Mouse (Mus musculus) urinary bladder, adult 18-20 months (tissue): ENCODE data around the gene Fam166a.
A peak's percentile ranks its signal among the peaks of the same experiment; 100 is the strongest.

ENCODE experiments used
- DNase-seq, 2 experiments: peaks; one replicate each; pipeline ENCODE4 v3.0.0; 2022; ENCODE audit warnings: low spot score in 2 of 2, mixed read lengths in 2 of 2

Fam166a gene

DNA sequence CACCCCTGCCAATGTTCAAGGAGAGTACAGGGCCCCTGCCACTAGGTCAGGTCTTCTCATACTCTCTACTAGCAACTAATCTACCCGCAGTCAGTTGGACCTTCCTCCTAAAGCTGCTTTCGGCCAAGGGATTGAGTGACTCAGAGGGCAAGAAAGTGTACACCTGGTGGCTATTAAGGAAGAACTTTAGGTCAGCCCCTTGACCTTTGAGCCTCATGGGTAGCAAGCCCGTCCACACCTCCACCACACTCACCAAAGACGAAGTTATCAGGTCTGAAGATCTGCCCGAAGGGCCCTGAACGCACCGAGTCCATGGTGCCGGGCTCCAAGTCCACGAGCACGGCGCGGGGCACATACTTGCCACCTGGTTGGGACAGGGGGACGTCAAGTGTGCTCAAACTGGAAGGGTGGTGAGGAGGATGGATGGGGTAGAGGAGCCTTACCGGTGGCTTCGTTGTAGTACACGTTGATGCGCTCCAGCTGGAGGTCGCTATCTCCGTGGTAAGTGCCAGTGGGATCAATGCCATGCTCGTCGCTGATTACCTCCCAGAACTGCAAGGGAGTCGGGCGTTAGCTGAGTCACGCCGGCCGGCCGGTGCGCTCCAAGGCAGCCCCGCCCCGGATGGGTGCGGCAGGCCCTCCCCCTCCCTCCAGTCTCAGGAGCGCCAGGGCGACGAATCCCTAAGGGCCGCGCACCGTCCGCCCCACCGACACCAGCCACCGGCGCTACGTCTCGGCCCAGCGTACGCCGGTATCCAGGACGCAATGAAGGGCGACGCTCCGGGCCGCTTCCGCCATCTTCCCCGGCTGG lies 5.3 kb downstream of the Fam166a start:
- peak; percentile 75 to 88 for DNase-seq

DNA sequence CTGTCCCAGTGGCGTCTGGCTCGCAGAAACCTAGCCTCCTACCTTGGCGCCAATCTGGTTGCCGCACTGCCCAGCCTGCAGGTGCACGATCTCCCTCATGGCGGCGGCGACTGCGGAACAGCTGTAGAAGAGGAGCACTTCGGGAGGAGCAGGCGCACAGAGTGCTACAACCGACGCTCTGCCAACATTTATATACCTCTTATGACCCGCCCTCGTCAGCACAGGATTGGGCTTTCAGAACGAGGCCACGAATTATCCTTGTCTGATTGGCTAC lies 5.9 kb downstream of the Fam166a start, which contains the start of gene Tubb4b:
Gene Tubb4b (minus strand): TSS at position 211 of the 274 bp plus-strand sequence.
- peak in 1 of 2 experiments; percentile 90 for DNase-seq

DNA sequence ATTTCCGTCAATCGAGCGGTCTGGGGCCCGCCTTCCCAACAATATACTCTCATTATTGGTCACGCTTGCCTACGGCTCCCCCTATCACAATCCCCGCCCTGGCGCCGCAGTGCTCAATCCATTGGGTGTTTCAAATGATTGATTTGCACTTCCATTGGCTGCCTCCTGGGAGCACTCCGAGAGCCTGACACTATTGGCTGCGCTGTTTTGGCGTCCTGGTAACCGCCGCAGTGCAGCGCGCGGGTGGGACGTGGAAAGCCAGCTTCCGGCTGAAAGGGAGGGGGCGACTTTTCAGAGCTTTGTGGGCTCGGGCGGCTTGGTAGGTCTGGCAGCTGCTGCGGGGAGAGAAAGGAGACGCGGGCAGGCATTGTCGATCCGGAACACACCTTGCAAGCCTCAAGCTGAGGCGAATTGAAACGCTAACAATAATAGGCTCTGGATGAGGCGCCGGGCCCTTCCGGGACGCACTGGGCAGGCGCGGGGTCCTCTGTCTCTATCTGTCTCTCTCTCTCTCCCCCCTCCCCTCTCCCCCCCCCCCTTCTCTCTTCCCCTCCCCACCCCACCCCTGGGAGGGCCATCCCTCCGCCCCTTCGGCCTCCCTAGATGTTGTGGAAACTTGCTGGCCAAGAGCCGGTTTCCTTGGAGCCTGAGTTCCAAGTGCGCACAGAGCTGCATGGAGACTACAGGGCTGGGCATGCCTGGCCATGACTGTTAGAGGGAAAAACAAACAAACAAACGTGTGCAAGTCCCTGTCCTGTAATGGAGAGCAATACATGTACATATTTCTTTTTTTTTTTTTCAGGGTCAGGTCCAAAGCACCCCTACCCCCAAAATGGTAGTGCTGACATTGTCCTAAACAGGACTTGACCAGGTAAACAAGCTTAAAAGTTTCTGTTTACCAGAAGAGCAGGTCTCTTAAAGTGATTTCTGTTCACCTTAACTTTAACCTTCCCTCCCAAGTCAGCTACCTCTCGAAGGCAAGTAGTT lies 6.5 kb downstream of the Fam166a start:
- DNase-seq: peak in 1 of 2 experiments; percentile 98

DNA sequence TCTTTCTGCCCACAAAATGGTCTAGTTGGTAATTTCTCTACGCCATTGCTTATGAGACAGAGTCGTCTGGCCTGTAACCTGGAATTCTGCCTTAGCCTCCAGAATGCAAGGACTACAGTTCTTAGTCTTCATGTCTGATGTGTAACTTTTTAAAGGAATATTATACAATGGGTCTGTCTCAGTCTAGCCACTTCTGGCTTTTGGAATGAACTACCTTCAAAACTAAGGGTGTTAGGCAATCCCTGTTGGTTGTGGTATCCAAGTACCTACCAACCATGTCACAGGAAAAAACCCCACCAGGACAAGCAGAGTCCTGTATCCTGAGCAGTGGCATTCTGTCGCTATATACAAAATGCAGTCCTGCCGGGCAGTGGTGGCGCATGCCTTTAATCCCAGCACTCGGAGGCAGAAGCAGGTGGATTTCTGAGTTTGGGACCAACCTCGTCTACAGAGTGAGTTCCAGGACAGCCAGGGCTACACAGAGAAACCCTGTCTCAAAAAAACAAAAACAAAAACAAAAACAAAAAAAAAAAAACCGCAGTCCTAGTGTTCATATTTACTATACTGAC lies 7.3 kb downstream of the Fam166a start:
- no peak for DNase-seq

DNA sequence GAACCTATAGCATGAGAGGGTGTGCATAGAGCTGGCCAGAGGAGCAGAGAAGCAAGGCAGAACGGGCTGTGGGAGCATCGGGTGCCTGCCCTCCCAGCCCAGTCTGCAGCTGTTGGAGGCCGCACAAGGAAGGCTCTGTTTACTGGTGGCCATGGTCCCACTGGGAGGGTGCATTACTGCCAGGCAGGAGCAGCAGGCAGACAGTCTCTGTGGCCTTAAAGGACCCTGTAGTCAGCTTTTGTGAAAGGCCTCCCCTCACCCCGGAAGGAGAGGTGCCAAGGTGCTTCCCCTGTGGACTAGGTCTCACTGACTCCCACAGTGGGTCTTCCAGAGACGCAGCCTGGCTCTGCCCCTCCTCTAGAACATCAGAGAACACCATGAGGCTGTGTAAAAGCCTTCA lies 8.3 kb downstream of the Fam166a start:
- DNase-seq: no peak

DNA sequence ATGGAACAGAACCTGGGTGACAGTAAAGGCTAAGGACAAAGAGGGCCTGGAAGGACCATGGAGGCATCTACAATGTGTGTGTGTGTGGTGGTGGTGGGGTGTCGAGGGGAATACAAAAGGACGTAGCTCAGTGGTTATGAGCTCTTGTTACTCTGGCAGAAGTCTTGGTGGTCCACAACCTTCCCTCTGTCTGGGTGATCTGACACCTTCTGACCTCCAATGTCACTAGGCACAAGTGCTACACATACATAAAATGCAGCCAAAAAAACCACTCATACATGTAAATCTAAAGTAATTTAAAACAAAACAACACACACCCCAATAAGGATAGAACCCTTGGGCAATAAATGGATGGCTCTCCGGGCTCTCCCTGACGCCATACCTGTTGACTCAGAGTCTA lies 8.9 kb downstream of the Fam166a start:
- no peak for DNase-seq

DNA sequence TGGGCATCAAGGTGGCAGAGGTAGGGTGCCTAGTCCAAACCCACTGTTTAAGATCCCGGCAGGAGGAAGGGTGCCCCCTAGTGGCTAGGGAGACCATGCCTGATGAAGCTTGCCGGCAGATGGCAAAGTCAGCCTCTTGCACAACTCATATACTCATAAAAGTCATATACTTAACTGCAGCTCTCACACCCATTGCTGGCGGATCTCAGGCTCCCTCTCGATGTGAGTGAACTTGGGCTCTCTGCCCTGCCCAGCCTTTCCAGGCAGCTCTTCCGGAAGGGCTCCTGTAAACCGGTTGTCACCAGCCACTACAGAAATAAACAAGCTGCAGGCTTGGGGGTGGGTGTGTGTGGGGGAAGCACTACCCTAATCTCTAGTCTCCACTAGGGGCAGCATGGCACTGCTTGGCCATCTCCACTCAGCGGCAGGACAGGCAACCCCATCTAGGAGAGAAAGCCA lies 9.9 kb downstream of the Fam166a start:
- peak; percentile 73 to 86 for DNase-seq

DNA sequence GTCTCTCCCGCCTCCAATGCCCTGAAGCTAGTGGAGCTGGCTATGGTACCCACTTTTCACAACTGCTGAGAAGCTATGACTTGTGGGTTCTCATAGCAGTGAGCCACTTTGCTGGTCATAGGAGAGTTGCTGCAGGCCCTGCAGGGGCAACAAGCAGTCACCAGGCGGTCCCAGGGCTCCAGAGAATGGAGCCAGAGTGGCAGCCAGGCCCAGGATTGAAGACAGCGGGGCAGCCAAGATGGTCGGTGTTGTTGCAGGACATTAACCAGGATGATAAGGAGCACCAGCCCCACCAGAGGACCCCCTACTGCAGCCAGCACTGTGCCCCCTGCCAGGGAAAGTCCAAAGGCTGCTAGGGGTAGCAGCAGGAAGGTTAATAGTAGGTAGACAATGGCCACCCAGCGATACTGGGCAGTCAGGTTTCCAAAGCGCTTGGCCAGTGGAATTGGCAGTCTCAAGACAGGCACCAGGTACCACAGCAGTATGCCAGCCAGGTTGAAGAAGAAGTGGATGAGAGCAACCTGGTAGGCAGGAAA lies 10.5 kb downstream of the Fam166a start:
- no peak for DNase-seq

DNA sequence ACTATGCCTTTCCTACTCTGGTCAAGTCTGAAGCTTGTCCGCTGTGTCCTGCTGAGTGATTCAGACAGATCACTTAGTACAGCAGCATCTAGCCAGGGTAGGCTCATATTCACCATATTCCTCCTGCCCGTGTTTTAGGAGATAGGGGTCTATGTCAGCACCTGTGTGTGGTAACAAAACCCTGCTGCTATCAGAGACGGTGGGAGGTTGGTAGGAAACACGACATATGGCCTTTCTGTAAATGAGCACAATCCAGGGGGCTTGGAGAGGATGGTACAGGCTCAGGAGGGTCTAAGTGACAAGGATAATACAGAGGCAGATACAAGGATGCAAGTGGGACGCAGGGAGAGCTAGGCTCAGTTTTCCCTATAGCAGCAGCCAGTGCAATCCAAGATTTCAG lies 11.0 kb downstream of the Fam166a start:
- no peak for DNase-seq

DNA sequence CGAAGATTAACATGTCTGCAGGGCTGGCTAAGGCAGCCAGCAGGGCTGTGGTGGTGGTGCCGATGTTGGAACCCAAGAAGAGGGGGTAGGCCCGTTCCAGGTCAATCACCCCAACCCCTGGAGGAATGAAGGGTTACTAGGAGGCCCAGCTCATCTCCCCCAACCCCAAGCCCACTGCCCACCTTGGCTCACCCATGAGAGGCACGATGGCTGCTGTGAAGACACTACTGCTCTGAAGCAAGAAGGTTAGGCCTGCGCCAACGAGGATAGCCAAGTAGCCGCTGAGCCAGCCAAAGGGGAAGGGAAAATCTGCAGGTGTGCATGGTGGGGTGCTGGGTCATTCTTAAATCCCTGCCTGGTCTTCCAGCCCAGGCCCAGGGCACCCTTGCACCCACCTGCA lies 12.0 kb downstream of the Fam166a start:
- no peak for DNase-seq

DNA sequence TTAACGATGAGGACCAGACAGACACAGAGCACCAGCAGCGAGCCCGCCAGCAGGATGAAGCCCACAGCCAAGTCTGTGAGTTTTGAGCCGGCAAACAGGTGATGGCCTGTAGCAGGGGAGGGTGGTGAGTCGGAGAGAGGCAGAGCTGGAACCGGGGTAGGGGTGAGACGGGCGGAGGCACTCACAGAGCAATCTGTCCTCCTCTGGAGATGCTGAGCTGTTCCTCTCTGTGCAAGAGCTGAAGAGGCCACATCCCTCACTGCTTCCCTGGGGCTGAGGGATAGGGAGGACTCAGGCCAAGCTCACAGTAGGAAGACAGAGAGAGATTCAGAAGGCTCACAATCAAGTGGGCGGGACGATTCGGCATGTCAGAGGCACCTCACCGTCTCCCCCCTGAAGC lies 12.5 kb downstream of the Fam166a start:
- DNase-seq: no peak

DNA sequence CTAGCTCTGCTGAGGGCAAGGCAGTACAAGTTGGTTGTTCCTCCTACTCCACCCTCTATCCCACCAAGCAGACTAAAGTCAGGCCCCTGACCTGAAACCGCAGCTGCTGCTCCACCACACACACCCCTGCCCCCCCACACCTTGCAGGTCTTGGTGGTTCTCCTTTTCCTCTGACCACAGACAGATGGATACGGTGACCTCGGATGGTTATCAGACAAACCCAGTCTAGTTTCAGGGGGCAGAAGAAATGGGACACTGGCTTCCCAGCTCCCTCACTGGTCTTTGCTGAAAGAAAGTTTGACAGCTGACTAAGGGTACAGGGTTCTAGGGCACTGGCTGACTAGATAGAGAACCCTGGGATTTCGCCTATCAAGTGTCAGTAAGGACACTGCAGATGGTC lies 14.9 kb downstream of the Fam166a start:
- DNase-seq: no peak

DNA sequence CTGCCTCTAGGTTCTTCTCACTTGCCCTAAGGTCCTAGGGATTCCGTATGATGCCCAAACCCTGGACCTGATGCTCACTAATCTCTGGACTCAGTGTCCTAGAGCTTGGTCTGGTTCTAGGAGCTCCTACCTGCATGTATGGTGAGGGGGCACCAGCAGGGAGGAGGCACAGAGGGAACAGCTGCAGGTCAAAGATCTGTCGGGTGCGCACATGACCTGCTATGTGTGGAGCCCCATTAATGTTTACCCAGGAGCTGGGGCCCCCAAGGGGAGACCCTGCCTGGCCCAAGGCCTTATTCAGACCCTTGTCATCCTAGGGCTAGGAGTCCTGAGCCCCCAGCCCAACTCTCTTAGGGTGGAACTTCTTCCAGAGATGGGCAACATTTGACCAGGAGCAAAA lies 15.5 kb downstream of the Fam166a start, which contains the start of gene Slc34a3:
Gene Slc34a3 (minus strand): TSS at position 315 of the 400 bp plus-strand sequence.
- DNase-seq: no peak

DNA sequence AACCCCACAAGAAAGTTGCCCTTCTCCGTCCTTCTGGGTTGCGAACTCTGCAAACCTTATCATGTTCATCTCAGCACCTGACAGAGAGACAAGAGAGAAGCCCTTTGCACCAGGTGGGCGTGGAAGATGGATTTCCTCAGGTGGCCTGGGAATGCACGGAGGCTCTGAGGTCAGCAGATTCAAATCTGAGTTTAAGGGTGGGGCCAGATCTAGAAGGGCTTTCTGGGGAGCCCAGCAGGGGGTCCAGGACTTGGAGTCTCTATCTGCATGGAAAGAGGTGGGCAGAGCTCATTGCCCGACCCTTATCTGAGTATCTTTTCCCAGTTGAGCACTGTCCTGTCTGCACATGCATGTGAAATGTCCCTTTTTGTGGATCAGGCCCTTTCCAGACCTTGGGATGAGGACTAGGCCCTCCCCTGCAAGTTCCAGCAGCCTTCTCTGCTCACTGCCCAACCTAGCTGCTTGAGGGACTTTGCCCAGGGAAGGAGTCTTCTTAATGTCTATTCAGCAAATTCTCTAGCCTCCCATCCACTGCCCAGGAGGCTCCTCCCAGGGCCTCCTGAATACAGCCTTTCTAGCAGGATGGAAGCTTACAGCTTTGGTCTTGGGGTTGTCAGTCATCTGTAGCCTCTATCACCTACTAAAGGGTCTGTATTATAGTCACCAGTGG lies 16.1 kb downstream of the Fam166a start:
- DNase-seq: no peak

DNA sequence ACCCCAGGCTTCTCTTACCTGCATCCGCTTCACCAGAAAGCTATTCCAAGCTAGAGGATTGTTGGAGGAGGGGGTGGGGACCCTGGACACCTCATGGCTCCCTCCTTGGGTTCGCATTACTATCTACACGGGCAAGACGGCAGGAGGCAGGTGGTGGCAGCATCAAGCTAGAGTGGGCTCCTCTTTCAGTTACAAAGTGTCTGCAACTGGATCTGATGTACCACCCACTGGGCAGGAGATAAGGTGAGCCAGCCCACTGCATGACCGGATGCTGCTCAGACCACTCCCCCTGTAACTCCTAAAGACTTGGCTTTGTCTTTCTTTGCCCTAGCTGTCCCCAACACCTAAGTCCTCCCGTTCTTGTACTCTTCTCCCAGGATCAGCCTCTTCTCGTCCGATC lies 18.1 kb downstream of the Fam166a start, which contains the start of gene Rnf224:
Gene Rnf224 (minus strand): TSS at position 174 of the 400 bp plus-strand sequence.
- DNase-seq: no peak

DNA sequence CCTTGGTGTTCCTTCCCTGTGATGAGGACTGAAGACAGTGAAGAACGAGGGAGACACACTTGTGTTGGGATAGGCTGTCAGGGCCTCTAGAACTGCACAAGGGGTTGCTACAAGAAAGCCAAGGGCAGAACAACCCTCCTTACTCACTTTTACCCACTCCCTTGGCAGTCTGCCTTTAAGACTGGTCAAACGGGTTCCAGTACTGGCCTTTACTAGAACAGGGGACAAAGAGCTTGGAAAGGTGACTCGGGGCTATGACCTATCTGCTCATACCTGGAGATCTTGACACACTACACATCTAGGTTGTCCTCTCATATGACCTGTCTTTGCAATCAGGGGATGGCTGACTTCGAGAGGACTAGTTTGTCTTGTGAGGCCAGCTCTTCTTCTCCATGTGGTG lies 19.0 kb downstream of the Fam166a start:
- DNase-seq: peak; percentile 64 to 75

DNA sequence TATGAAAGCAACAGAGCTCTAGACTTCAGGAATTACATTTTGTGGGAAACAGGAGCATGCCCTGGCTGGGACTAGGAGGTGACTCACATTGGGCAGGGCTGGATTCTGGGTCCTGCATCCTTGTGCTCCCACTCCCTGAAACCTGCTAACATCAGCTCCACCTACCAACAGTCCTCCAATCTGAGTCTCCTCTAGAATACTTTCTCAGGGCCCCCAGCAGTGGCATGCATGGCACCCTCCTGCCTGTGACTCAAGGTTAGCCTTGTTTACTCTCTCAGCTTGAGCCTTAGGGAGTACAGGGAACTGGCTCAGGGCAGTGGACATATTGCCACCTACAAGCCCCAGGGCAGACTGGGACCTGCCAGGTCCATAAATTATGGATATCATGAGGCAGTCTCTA lies 19.6 kb downstream of the Fam166a start:
- DNase-seq: no peak

DNA sequence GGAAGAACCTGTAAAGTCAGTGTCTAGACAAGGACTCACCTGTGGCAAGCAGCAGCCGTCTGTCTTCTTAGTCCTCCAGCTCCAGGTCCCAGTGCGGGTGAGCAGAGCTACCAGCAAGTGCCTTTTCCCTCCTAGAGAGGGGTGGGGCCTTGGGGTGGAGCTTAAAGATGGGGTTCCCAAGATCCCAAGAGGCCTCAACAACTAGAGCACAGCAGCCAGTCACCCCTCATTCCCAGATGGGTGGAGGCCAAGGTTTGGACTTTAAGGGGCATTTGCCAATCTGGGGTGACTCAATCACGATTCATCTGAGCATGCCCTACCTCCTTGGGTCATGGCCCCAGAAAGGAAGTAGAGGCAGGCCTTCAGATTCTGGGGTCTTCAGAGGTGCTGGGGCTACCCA lies 21.2 kb downstream of the Fam166a start:
- no peak for DNase-seq

DNA sequence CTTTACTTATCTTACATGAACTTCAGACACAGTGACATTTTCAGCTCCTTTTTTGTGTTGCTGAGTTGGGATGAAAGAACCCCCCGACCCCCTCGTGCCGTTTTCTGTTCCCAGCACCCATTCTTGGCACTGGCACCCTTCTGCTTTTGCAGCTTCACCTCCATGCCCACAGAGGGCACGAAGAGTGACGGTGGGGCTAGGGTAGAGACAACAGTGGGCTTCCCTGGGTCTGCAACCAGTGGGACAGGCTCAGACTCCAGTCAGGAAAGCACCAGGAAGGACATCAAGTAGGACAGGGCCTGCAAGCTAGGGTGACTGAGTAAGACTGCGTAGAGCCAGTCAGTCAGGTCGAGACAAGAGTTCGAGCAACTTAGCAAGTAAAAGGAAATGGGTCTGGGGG lies 21.8 kb downstream of the Fam166a start:
- DNase-seq: no peak

DNA sequence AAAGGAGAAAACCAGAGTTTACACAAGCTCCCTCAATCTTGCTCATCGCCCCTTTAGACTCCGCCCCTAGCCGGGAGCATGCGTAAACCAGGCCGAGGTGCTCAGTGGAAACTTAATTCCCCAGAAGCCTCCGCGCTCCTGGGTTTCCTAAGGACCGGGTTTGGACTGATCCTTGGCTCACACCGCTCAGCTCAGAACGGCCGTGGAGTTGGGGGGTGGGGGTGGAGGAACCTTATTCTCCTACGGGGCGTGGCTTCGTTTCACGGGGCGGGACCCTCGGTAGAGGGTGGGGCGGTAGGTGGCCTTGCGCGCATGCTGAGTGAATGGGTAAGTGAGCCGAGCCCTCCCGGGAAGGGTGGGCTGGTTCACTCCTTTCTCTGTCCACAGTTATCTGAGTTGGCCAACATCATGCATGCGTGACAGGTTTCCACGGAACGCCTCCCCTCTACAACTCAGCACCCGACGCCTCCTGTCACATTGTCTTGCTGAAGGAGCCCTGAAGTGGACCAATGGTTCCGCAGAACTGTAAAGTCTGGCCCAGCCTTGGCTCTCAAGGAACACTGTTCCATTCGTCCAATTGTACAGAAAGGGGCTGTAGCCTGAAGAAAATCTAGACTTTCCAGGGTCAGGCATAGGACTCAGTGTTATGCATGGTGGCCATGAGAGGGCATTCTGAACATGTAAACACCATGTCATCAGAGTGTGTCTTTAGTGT lies 22.3 kb downstream of the Fam166a start:
- DNase-seq: peak in 1 of 2 experiments; percentile 59

DNA sequence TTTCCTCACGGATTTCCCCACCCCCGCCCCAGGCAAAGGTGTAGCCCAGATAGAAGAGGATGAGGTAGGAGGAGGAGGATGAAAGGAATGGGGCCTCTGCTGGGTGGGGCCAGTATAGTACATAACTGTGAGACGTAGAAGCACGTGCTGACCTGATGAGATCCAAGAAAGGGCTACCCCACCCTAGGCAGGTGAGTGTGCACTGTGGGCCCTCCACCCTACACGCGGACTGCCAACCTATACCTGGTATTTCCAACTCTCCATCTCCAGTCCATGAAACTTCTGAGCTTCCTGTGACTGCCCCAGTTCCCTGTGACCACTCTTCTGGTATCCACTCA lies 22.9 kb downstream of the Fam166a start:
- no peak for DNase-seq
